Mouse (Mus musculus) adrenal gland, adult 8-10 months (tissue): ENCODE measurements at regions not wholly inside any gene's neighbourhood (a gene's known extent, or its start where the extent isn't known, plus 50 kb on each side); places are given as distances from the start of the nearest gene placed in this dataset.

Experiments
- DNase-seq: peaks from one replicate; pipeline ENCODE4 v3.0.0; 2022

DNA sequence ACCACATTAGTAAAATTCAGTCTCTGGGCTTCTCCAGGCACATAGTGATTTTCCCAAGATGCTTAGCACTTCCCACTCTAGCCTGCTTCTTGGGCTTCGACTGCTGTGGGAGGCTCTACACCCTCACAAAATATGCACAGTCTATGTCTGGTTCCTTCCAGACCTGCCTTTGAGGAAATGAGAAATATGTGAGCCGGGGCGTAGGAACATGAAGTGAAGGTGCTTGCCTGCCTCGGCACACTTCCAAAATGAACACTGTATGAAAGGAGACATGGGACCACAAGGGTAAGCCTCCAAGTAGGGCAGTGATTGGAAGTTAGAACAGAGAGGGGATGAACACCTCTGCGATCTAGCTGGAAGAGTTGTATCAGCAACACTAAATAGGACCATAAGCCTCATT is 54.5 kb downstream of the Gm10260 start:
- DNase-seq = no peak

DNA sequence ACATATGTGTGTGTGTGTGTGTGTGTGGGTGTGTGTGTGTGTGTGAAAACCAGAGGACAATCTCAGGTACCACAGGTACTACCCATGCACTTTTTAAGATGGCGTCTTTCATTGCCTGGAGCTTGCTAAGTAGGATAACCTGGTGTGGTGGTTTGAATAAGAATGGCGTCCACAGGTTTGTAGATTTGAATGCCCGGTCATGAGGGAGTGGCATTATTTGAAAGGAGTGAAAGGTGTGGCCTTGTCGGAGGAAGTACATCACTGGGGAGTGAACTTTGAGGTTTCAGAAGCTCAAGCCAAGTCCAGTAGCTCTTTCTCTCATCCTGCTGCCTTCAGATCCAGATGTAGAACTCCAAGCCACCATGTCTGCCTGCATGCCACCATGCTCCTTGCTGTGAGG is 55.9 kb downstream of the Gm10260 start:
- no peak for DNase-seq

DNA sequence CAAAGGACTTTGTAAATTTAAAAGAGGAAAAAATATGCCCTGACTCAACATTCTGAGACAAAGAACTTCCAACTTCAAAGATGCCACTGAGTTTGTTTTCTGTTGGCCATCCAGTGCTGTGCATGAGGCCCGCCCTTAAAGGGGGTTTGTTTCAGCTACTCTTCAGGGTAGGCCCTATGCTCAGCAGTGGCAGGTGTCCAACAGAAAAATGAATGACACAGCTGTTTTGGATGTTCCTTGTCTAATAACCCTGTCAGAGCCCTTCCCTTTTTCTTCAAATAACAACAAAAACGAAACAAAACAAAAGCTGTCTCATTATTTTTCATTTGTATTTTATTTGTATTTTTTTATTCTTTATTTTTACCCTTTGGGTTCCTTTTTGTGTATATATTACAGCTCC is 61.5 kb downstream of the Gm10260 start:
- no peak for DNase-seq

DNA sequence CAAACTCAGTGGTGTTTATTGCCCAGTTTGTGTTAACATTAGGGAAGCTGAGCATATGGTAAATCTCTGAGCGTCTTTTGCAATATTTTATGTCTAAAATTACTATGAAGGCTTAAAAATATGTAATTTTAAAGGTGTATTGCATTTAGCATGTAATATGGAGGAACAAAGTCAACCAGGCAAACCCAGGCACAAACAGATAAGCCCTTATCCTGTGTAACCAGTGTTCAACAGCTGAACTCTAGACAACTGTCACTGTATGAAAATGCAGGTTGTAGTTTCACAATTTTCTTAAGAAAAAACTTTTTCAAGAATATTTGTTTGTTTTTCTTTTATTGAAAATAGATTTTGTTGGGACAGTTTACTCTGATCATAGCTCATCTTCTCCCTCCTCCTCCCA is 62.1 kb downstream of the Gm10260 start:
- no peak for DNase-seq

DNA sequence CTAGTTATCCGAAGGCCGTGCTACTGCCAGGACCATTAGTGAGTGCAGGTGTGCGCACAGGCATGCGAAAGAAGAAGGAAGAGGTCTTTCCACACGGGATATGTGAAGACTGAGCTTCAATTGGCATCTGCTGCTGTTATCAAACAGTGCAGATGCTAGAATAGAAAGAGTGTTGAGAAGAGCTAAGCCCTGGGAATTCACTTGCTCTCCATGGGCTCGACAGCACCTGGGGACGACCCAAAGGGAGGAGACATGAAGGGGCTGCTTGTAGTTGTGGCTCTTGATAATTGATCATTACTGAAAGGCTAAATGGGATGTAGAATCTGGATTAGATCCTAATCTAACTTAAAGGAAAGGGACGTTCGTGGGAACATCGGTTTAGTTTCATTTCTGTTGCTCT is 63.2 kb downstream of the Gm10260 start:
- no peak for DNase-seq

DNA sequence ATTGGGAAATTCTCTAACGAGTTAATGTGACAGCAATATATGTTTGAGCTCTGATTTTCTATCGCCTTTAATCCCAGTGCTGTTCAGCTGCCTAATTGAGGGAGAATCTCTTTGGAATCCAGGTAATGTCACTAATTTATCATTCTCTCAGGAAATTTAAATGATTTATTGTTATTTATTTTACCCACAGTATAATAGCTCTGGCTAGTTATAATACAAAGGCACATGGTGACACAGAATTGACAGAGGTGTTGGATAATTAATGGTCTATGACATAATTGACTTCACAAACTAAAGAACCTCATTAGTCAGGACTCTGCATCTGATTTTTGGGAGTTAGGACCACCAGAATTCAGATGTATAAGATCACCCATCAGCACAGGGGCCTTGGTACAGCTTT is 65.4 kb downstream of the Gm10260 start:
- no peak for DNase-seq

DNA sequence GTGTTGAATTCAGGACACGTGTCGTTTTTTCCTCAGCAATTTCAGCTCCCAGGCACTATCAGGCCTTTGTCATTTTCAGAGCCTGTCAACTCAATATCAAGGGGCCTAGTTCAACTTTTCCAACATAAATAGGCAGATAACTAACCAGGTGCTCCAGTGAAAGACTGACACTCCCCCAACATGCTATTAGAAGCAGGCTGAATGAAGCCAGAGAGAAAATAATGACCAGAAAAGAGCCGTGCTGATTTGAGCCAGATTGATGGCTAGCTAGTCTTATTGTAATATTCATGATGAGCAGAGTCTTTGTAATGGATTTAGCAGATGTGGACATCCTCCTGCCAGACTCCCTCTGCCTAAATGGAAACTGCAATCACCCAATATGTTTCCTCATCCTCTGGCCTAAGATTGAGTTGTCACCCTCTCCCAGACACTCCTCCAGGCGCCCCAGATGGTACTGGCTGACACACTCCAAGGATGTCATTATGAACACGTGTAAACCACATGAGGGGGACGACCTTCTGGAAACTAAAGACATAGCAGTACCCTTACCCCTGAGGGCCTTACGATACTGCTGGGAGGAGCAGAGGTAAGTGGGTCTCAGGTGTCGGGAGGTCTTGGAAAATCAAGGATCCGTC is 66.0 kb downstream of the Gm10260 start:
- no peak for DNase-seq

DNA sequence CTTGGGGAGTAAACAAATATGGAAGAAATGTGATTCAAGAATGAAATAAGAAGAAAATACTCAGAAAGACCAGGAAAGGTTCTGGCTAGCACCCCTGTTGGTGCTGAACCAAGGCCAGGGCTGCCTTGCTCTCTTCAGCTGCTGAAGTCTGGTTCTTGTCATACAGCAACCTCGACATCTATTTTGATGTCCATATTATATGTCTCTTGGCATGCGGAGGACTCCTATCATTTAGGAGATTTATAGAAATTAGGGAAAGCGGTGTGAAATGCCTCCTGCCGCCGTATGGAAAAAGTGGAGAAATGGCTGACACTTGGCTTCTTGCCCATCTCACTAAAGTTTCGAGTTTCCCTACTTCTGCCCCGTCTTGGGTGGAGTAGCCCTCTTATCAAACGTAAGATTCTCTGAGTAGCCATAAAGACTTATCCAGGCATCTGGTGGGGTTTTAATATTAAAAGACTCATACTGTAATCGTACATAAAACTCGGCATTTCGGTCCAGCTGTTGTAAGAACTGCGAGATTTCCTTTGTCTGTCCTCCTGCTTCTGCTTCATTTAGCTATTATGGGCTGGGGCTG is 72.0 kb downstream of the Gm10260 start:
- DNase-seq = no peak

DNA sequence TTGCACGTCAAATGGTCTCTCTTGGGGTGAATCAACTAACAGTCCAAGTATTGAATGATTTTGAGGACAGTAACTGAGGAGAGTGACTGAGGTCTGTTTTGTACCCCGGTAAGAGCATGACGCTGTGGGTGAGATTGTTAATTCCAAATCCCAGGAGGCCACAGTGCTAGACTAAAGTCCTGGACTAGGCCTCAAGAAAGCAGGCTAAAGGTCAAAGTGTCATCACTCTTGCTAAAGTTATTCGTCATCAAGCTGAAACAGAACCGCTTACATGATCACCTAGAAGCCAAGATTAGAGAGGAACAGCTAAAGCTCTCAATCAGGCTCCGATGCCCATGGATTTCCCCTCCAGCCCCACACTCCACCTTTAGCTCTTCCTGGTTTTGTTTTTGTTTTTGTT is 76.6 kb downstream of the Gm10260 start:
- no peak for DNase-seq

DNA sequence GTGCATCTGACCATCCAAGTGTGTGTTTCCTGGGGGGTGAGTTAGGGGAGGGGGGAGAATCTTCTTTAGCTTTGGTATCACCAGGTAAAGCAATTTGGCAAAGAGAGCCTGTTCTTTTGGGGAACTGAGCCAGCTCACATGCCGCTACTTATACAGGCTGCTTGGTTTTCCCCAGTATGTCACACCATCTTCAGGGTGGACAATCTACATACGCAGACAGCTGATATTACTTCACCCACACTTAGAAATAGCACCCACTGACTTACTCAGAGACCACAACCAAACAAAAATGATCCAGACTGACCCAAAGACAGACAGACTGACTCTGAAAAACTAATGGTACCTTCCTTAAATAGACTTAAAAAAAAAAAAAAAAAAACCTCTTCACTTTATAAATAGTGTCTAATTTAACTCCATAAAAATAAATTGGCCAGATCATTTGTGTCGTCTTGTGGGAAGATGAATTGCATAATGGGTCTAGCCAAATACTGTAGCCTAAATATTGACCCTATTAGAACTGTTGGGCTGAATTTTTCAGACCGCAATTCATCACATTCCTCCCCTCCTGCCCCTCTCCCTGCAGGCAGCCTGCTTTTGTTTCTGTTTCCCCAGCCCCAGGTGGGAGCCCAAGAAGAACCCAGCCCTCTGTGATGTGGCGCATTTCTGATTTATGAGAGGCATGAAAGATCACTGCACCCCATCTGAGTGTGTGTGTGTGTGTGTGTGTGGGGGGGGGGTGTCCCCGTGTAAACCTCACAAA is 79.0 kb downstream of the Gm10260 start:
- no peak for DNase-seq

DNA sequence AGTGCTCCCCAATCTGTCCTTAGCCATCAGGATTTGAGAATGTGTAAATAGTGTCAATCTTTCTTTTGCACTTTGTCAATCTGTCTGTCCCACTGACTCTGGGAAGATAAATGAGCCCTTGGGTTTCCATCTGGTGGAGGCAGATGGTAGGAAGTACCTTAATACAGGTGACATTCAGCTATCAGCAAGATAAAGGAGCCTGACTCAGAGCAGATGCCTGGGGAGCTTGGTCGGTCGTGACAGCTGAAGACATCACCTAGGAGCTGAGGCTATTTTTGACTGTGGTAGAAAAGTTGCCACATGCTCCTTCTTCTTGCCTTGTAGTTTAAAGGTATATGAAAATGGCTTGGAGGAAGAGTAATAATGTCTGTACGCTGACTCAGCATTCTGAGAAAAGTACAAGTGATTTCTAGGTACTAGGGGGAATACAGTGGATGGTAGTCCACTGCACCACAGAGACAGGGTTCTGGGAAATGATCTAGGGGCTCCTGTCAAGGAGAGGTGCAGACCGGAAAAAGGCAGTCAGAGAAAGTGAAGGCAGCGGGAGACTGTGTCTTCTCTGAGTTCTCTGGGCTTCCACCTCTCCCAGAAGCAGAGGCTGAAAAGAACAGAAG is 80.0 kb downstream of the Gm10260 start:
- no peak for DNase-seq

DNA sequence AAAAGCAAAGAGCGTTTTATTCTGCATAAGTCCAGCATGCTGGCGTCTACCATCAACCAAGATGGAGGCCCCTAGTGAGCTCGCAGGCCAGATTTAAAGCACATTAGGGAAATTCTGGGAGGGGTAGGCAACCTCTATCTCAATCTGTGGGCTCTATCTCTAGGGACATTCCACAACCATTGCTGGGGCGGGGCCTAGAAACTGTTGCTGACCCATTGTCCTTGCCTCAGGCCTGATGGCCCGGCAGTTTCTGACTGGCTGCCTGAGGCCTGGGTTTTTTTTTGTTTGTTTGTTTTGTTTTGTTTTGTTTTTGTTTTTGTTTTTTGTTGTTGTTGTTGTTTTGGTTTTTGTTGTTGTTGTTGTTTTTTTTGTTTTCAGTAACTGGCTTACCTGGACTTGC is 81.4 kb downstream of the Gm10260 start:
- DNase-seq = no peak

DNA sequence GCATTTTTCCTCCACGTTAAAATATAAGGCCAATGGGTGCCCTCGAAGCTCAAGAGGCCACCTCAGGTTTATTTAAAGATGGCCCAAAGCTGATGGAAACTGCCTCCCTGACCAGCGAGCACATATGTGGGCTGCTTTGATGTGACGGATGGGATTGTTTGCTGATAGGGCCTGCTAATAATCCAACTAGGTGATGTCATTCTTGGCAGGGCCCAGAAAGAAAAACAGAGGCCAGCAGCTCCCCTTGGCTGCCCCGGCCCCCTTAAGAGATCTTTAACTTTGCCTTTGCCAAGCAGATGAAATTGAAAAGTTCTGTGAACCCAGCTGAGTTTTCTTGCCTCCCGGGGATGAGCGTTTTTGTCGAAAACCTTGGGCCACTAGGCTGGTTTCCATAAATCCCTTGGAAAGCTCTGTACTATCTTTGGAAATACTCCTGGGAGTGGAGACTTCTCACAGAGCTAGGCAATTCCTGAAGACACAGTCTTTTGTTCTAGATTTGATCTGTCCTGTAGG is 83.8 kb downstream of the Gm10260 start:
- no peak for DNase-seq

DNA sequence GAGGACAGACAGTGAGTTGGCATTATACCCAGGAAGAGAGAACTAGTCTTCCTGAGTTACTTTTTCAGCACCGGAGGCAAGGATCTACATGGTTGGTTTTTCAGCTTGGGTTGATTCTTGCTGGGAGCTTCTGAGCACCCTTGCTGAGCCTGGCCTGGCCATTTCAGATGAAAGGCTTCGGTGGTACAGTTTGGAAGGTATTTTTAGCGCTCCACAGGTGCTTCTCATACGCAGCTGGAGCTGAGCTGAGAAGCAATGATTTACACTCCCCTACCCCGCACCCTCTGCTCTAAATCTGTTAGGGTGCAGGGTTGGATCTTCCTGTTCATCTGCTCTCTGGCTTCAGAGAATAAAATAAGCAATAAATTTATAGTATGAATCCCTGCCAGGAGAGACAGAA is 87.3 kb downstream of the Gm10260 start:
- DNase-seq = no peak

DNA sequence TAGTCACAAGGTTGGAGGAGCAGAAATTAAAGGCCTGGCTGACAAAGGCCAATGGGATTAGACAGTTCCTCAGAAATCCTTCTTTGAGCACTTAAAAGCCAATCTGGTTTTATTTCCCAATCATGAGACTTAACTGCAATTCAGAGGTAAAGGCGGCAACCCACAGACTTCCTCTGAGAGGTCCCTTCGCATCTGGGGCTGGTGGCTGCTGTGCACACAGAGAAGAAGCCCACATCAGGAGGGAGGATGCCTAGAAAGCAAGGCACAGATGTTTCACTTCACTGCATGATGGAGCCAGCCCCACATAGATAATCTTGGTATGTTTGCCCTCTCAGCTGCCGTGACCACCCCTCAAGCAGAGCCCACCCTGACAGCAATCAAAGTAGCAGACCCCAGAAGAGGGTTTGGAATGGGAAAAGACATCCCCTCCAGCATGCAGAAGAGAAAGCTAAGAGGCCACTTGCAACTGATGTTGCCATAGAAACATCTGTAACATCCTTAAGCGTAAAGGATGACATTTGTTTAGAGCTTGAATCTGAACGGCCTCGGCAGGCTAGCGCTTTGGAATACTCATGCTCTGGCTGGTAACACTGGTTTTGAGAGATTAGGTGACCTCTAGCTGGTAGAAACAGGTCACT is 88.3 kb downstream of the Gm10260 start:
- no peak for DNase-seq

DNA sequence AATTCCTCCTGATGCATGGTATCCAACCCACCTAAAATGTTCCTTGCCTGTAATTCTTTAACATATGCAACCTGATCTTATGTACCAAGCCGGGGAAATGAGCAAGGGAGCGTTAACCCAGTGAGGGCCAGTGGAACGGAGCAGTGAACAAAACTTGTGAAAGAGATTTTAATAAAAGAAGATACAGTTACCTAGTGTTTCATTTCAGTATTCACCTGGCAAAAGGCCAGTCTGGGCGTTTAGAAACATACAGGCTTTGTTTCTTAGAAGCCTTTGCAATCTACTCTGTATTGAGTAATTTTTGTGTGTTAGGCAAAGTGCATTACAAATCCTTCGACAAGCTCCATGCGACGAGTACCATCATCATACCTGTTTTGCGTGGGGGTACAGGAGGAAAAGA is 91.1 kb downstream of the Gm10260 start:
- no peak for DNase-seq

DNA sequence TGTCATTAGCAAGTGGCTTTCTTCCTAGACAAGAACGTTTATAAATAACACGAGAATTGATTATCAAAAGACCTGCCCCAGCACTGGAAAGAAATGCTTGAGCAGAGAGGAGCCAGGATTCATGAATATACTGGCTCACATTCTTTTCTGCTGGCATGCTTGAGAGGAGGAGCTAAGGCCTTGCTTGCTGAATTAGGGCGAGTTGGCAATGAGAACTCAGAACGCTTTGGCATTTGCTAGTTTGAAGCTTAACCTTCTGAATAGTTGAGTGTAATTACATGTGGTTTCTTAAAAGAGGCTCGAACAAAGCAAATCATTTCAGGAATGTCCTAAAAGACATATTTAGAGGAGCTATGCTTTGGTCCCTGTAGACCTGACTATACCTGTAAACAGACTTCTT is 91.5 kb downstream of the Gm10260 start:
- DNase-seq = no peak

DNA sequence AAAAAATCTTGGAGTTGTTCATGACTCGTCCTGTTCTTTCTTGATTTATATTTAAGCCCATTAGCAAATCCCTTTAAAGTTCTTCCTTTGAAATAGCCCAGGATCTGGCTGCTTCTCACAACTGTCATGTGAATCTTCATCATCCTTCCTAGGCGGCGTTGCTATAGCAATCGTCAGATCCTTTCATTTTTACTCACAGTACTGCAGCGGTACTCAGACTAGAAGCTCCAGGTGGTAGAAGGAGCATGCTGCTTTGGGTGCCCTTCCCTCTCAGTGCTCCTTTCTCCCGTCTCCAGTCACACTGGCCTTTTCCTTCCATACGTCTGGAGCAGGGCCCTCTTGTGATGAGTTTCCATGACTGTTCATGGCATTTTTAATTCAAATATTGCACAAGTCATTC is 93.1 kb downstream of the Gm10260 start:
- DNase-seq = no peak

DNA sequence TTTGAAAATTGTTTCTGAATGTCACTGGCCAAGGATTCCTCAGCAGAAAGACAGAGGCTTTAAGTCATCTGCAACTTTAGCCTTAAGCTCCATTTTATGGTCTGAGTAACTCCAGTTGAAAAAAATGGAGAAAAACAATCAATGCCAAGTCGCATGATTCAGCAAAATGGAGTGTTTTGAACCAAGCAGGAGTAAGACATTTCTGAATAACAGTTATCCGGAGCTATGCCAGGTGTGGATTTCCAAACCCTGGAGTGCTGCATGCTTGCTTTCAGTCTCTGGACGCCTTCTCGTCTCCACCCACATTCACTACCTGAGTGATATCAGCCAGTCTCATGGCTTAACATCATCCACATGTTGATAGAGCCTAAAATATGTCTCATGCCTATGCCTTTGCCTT is 93.7 kb downstream of the Gm10260 start:
- DNase-seq = no peak

DNA sequence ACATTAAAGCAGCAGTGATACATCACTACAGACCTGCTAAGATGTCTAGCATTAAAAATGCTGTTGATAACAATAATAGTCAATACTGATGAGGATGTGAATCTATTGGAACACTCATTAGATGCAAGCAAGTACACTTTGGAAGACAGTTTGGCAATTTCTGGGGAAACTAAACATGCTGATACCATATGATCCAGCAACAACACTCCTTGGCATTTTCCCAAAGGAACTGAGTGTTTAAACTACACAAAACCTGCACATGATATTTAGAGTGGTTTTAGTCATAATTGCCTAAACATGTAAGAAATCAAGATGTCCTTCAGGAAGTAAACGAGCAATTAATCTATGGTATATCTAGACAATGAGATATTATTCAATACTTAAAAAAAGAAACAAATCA is 95.2 kb downstream of the Gm10260 start:
- DNase-seq = no peak

DNA sequence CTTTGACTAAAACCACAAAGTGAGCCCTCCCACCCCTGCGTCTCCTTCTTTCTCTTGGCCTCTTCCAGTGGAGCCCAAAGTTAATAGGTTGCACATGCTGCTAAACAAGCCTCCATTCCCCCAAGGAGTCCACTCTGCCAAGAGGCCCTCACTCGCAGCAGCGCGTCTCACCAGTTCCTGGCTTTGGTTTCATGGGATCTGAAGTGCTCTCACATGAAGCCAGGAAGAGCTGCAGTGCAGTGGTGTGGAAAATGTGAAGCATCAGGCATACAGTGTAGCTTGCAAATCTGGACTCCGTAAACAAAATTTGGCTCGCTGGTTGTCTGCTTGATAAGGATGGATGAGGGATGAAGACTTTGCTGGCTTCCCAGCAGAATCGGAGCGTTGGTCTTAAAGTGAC is 97.7 kb downstream of the Gm10260 start:
- no peak for DNase-seq

DNA sequence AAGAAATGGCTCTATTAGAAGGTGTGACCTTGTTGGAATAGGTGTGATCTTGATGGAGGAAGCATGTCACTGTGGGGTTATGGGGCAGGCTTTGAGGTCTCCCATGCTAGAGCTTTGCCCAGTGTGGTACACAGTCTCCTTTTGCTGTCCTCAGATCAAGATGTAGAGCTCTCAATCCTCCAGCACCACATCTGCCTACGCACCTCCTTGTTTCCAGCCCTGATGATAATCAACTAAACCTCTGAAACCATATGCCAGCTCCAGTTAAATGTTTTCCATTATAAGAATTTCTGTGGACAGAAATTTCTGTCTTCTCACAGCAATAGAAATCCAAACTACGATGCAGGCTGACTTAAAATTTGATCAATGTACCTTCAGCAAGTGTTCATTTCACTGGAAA is 103.8 kb downstream of the Gm10260 start:
- no peak for DNase-seq

DNA sequence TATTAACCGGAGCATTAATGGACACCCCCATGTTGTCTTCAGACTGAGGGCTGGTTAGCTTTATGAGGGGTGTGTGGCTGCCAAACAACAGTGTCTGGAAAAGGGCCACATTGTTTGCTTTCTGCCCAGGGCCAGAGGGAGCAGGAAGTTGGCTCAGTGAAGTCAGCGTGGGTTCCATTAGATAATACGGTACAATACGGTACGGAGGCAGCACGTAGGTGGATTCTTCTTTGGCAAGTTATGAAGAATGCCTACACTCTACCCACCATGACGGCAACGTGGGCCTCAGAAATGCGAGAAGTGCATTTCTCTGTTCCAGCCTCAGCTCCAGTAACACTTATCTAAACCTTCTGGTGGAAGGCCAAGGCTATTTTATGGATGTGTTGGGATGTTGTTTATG is 108.2 kb downstream of the Gm10260 start:
- DNase-seq = no peak
